Mouse (Mus musculus): ENCODE results near the gene Tyw1.

Gene Tyw1

GRCm38 (mm10) chr5:130264433-130265005 is 9.1 kb downstream of the Tyw1 start:
- no peak for DNase-seq (ENCODE audit: low spot score in 2 of 2)

DNA sequence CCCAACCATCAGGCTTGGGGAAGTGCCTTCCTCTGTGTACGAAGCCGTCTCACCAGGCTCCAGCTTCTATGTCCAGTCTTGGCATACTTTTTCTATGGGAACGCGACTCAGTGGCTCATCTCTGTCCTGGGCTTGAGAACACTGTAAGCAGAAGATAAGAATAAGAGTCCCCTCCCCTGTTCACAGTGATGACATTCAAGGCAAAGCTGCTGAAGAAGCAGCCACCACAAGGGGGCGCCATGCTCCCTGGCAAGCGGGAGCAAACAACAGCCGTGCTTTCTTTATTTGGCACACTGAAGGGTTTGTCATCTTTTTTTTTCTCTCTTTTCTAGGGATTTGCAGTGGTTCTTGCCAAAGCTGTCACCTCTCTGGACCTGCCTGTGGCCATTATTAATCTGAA is 11.2 kb downstream of the Tyw1 start:
- peak in 1 of 2 experiments; percentile 45 for DNase-seq (ENCODE audit: low spot score in 2 of 2)

GRCm38 (mm10) chr5:130267316-130267715 is 11.9 kb downstream of the Tyw1 start:
- no peak for DNase-seq (ENCODE audit: low spot score in 2 of 2)

DNA sequence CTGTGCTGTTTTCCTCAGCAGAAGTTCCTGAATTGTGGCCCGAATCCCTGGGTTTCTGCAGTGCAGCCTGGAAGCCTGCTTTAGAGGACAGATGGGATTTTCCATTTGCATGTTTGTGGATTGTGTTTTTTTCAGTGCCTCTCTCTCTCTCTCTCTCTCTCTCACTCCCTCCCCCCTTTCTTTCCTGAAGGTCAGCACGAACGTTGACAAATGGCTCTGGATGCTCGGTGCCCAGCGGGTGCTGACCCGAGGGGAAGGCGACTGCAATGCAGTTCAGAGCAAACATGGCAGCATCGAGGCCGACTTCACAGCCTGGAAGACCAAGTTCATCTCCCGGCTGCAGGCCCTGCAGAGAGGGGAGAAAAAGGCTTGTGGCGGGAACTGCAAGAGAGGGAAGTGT is 13.6 kb downstream of the Tyw1 start:
- DNase-seq (ENCODE audit: low spot score in 2 of 2) = no peak

DNA sequence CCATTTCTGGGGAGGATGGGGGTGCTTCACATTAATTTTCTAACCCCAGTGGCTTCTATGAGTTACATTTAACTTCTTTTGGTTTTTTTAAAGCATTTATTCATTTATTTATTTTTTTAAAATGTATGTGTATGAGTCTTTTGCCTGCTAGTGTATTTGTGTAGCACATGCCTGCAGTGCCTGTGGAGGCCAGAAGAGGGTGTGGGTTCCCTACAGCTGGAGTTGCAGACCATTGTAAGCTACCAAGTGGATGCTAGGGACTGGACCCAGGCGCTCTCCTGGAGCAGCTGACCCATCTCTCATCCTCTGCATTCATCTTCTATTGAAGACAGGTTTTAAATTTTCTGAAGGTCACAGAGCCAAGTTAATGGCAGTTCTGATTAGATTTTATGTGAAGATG is 16.9 kb downstream of the Tyw1 start:
- no peak for DNase-seq (ENCODE audit: low spot score in 2 of 2)

GRCm38 (mm10) chr5:130273046-130273445 is 17.6 kb downstream of the Tyw1 start:
- DNase-seq (ENCODE audit: low spot score in 2 of 2) = no peak

- DNase-seq (ENCODE audit: low spot score in 2 of 2) = no peak
These were observed 20.1 kb downstream of the Tyw1 start for GRCm38 (mm10) chr5:130275509-130275908.

- no peak for DNase-seq (ENCODE audit: low spot score in 2 of 2)
These were observed 22.6 kb downstream of the Tyw1 start for GRCm38 (mm10) chr5:130278011-130278472.

DNA sequence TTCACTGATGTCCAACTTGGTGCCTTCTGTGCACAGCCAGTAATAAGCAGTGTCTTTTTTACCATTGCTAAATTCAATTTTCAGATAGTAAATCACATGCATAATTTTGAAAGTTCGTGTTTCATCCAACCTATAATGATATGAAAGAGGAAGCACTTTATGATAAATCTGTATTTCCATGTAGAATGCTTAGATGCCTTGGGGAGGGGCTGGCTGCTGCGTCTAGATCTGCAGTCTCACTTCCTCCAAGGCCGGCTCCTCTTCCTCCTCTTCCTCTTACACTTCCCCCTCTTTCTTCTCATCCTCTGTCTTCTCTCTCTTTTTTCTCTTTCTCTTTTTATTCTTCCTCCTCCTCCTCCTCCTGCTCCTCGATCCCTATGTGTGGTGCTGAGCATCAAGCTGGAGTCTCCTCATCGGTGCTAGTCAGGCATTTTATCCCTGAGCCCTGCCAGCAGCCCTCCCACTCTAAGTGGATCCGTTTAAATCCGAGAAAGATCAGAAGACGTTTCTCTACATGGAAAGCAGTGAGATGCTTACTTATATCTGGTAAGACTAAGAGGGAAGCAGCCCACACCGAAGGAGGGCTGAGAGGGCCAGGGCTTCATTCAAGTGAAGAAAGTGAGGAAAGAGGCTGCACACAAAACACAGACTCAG is 27.8 kb downstream of the Tyw1 start:
- no peak for DNase-seq (ENCODE audit: low spot score in 2 of 2)

DNA sequence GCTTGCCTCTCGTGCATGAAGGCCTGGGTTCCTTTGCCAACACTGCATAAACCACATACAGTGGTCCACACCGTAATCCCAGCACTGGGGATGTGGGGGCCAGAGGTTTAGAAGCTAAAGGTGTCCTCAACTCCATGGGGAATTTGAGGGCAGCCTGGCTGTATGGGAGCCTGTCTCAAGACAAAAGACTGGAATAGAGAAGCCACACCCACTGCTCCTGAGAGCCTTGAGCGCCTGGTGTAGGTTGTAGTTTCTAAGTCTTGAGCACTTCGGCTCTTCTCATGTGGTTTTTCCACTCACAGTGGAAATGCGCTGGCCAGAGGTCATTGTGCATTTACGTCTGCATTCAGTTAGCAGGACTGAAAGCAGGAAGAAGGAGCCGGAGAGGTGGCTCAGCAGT is 32.7 kb downstream of the Tyw1 start:
- no peak for DNase-seq (ENCODE audit: low spot score in 2 of 2)

GRCm38 (mm10) chr5:130290242-130290641 is 34.8 kb downstream of the Tyw1 start:
- DNase-seq (ENCODE audit: low spot score in 2 of 2) = no peak

DNA sequence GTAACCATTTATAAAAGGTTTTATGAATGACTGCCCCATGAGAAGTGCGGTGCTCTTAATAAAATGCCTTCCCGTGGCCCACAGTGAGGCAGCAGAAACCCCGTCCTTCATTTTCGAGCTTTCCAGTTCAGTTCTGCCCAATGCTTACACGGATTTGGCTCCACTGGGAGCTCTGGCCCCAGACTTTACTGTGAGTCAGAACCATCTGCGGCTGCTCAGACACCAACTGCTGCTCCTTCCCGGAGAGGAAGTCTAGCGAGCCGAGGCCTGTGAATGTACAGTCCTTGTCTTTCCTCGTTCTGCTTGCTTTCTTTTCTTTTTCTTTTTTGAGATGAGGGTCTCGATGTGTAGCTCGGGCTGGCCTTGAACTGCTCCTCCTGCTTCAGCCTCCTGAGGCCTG is 35.4 kb downstream of the Tyw1 start:
- peak in 1 of 2 experiments; percentile 20 for DNase-seq (ENCODE audit: low spot score in 2 of 2)

DNA sequence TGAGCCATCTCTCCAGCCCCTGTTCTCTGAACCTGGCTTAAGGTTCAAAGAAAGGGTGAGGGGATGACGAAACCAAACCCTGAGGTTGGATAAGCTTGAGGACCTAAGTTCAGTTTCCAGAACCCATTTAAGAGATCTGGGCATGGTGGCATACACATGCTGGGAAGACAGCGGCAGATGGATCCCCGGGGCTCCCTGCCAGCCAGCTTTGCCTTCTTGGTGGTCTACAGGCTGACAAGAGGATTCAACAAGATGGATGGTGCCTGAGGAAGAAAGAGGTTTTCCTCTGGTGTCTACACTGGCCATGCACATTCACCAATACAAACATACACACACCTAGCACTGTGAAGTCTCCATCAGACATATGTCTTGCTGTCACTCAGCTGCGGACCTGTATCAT is 37.6 kb downstream of the Tyw1 start:
- peak in 1 of 2 experiments; percentile 69 for DNase-seq (ENCODE audit: low spot score in 2 of 2)

DNA sequence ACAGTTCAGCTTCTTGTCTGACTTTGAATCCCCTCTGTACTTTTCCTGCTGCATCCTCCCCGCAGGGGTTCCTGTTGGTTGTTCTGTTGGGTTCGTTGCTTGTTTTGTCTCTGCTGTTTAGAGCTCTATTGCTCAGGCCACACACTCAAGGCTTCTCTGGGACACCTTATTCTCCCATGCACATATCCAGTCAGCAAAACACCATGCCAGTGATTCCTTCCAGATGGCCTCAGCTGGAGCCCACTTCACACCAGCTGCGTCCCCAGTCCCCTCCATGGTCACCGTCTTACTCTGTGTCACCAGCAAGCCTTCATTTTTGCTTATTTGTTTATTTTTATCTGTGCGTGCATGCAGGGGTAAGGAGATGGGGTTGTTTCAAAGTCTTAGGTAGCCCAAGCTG is 38.5 kb downstream of the Tyw1 start:
- DNase-seq (ENCODE audit: low spot score in 2 of 2) = peak in 1 of 2 experiments; percentile 40

GRCm38 (mm10) chr5:130294598-130294997 is 39.2 kb downstream of the Tyw1 start:
- no peak for DNase-seq (ENCODE audit: low spot score in 2 of 2)

- no peak for DNase-seq (ENCODE audit: low spot score in 2 of 2)
These were observed 40.7 kb downstream of the Tyw1 start for GRCm38 (mm10) chr5:130296071-130296470.

- peak in 1 of 2 experiments; percentile 50 for DNase-seq (ENCODE audit: low spot score in 2 of 2)
These were observed 43.5 kb downstream of the Tyw1 start for GRCm38 (mm10) chr5:130298831-130299460.

DNA sequence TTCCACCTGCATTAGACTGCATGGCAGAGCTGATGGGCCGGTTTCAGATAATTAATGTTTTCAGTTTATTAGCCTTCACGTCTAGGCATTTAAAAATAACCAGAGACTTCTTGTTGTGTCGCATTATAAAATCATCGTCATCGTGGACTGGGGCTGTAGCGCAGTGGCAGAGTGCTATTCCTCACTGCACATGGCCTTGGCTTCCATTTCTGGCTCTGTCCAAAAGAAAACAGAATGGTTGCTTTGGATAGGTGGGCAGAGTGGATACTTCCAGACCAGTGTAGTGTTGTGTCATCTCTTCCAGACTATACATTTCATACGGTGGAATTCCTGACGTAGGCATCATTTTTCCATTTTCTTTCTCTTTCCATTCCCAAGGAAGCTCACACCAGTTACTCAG is 44.1 kb downstream of the Tyw1 start:
- DNase-seq (ENCODE audit: low spot score in 2 of 2) = no peak

- DNase-seq (ENCODE audit: low spot score in 2 of 2) = no peak
These were observed 48.2 kb downstream of the Tyw1 start for GRCm38 (mm10) chr5:130303611-130304010.

GRCm38 (mm10) chr5:130307921-130308320 is 52.5 kb downstream of the Tyw1 start:
- no peak for DNase-seq (ENCODE audit: low spot score in 2 of 2)

GRCm38 (mm10) chr5:130310077-130310476 is 54.7 kb downstream of the Tyw1 start:
- no peak for DNase-seq (ENCODE audit: low spot score in 2 of 2)

- DNase-seq (ENCODE audit: low spot score in 2 of 2) = no peak
These were observed 55.4 kb downstream of the Tyw1 start for GRCm38 (mm10) chr5:130310827-130311226.

- DNase-seq (ENCODE audit: low spot score in 2 of 2) = no peak
These were observed 58.1 kb downstream of the Tyw1 start for GRCm38 (mm10) chr5:130313488-130313887.

Measured in cerebellum, postnatal 4 days (tissue).